Mouse (Mus musculus): Measurements from ENCODE around the gene Mt3.

Mt3 gene

GRCm38 (mm10) chr8:94184357-94184843, 32.0 kb downstream of the Mt3 start:
- DNase-seq (ENCODE audit: low spot score in 2 of 2) = no peak

GRCm38 (mm10) chr8:94185791-94186190, 33.4 kb downstream of the Mt3 start:
- no peak for DNase-seq (ENCODE audit: low spot score in 2 of 2)

GRCm38 (mm10) chr8:94186542-94186941, 34.1 kb downstream of the Mt3 start:
- DNase-seq (ENCODE audit: low spot score in 2 of 2) = peak; percentile 80 to 86

- no peak for DNase-seq (ENCODE audit: low spot score in 2 of 2)
Observed at GRCm38 (mm10) chr8:94187290-94188002, 35.0 kb downstream of the Mt3 start.

GRCm38 (mm10) chr8:94189275-94190031, 37.0 kb downstream of the Mt3 start:
- DNase-seq (ENCODE audit: low spot score in 2 of 2) = no peak

- DNase-seq (ENCODE audit: low spot score in 2 of 2) = peak; percentile 71 to 72
Observed at GRCm38 (mm10) chr8:94191101-94191691, 38.8 kb downstream of the Mt3 start.

- no peak for DNase-seq (ENCODE audit: low spot score in 2 of 2)
Observed at GRCm38 (mm10) chr8:94192926-94193325, 40.5 kb downstream of the Mt3 start.

GRCm38 (mm10) chr8:94194591-94195223, 42.3 kb downstream of the Mt3 start:
- DNase-seq (ENCODE audit: low spot score in 2 of 2) = no peak

- DNase-seq (ENCODE audit: low spot score in 2 of 2) = peak in 1 of 2 experiments; percentile 53
Observed at GRCm38 (mm10) chr8:94199202-94199869, 46.9 kb downstream of the Mt3 start.

Measured in thymus, postnatal 10 days (tissue).